In the genomic region with DNA sequence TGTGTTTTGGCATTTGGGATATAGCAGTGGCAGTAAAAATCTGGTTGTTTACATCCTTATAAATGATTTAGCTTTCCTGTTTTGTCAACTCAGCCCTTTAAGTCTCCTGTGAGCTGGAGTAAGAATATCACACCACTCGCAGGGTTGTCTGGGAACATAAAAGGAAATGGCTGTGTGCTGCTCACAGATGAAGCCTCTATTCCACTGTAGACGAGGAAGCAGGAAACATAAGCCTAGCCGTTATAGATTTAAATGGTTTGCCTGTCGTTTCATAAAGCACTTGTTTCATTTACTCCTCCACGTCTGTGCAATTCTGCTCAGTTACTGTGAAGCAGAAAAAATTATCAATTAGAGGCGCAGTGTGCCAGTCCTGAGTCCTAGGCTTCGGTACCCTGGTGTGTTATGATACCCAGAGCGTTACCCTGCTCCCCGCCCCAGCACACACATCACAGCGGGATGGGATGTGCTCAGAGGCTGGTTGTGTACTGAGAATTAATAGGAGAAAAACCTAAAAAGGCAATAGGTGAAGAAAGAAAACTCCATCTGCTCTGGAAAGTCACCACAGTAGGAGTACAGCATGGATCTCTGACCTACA, we compare ENCODE assay signal across 18 mouse cellular contexts. TPM values are rescaled to one million over a fixed set of nuclear protein-coding genes. Genes with fewer than 3 reads are reported as not detected.
DNase-seq lines count a peak whose midpoint lies in the region; ATAC-seq and TF ChIP-seq lines count a peak whose summit lies in the region.
"Had no signal": no experiment of that assay in that cellular context is flagged by ENCODE, and none has a peak within 500 bp of the region (broad histone marks: within the 10 kb centered on the region; RNA-seq: fewer than 3 reads in every experiment).

No protein-coding gene starts in this region.

- TF ChIP-seq POLR2A in kidney, adult 2 months (IDR thresholded peaks at IDR 0.05; ENCODE audit: low read depth, low read length) = no peak
- TF ChIP-seq POLR2A in thymus, adult 2 months (IDR thresholded peaks at IDR 0.05; ENCODE audit: control insufficient read depth, extremely low read depth, insufficient read depth, low read length, poor library complexity) = no peak

- H3K4me2 ChIP-seq in kidney, embryonic 15.5 days = no peak overlapping the region
- no peak overlapping the region for H3K4me2 ChIP-seq in neural tube, embryonic 12.5 days (replicated peaks)
- H3K4me2 ChIP-seq in hindbrain, postnatal 0 days (ENCODE audit: low read depth, low read length) = no peak overlapping the region
- H3K4me2 ChIP-seq: embryonic facial prominence, embryonic 15.5 days; stomach, embryonic 15.5 days had no signal

- 34% methylated on average over 10 of the region's 10 CpGs for WGBS in kidney, embryonic 15.5 days
- 50% methylated on average over 10 of the region's 10 CpGs for WGBS in kidney, adult 2 months
- 52% methylated on average over 10 of the region's 10 CpGs for WGBS in neural tube, embryonic 12.5 days
- 54% methylated on average over 10 of the region's 10 CpGs for WGBS in hindbrain, postnatal 0 days
- 57% methylated on average over 10 of the region's 10 CpGs for WGBS in thymus, adult 2 months

- no peaks in the 10 kb centered on the region for H3K27me3 ChIP-seq in kidney, embryonic 15.5 days
- no peaks in the 10 kb centered on the region for H3K27me3 ChIP-seq in kidney, adult 2 months (replicated peaks; ENCODE audit: control insufficient read depth, insufficient read depth, low read length)
- no peaks in the 10 kb centered on the region for H3K27me3 ChIP-seq in neural tube, embryonic 12.5 days (replicated peaks)
- no peaks in the 10 kb centered on the region for H3K27me3 ChIP-seq in hindbrain, postnatal 0 days (ENCODE audit: insufficient read depth, low read length)
- no peaks in the 10 kb centered on the region for H3K27me3 ChIP-seq in thymus, adult 2 months (ENCODE audit: control insufficient read depth, insufficient read depth, low read length)
- H3K27me3 ChIP-seq: embryonic facial prominence, embryonic 15.5 days; stomach, embryonic 15.5 days had no signal

- no peaks in the 10 kb centered on the region for H3K9me3 ChIP-seq in kidney, embryonic 15.5 days (replicated peaks)
- H3K9me3 ChIP-seq in neural tube, embryonic 12.5 days = no peaks in the 10 kb centered on the region
- H3K9me3 ChIP-seq in hindbrain, postnatal 0 days (ENCODE audit: low read length) = no peaks in the 10 kb centered on the region
- H3K9me3 ChIP-seq: embryonic facial prominence, embryonic 15.5 days; forebrain, embryonic 10.5 days; stomach, embryonic 15.5 days had no signal

- H3K9ac ChIP-seq in kidney, embryonic 15.5 days = no peak overlapping the region
- H3K9ac ChIP-seq in neural tube, embryonic 12.5 days = no peak overlapping the region
- no peak overlapping the region for H3K9ac ChIP-seq in hindbrain, postnatal 0 days (replicated peaks; ENCODE audit: low read length)
- H3K9ac ChIP-seq: embryonic facial prominence, embryonic 15.5 days; stomach, embryonic 15.5 days had no signal

- no peak for TF ChIP-seq CTCF in kidney, adult 2 months (conservative IDR thresholded peaks at IDR 0.05; ENCODE audit: insufficient read depth, insufficient read length, low read depth, low read length)
- no peak for TF ChIP-seq CTCF in hindbrain, postnatal 0 days (IDR thresholded peaks at IDR 0.05; ENCODE audit: low read depth)
- TF ChIP-seq CTCF in thymus, adult 2 months (IDR thresholded peaks at IDR 0.05; ENCODE audit: borderline replicate concordance, control insufficient read depth, extremely low read depth, insufficient read depth, low read length, poor library complexity) = no peak

- H3K4me3 ChIP-seq in kidney, embryonic 15.5 days (replicated peaks) = no peak overlapping the region
- H3K4me3 ChIP-seq in kidney, adult 2 months (ENCODE audit: insufficient read depth, low read depth, low read length) = no peak overlapping the region
- H3K4me3 ChIP-seq in neural tube, embryonic 12.5 days = no peak overlapping the region
- H3K4me3 ChIP-seq in hindbrain, postnatal 0 days (ENCODE audit: low read length) = no peak overlapping the region
- no peak overlapping the region for H3K4me3 ChIP-seq in thymus, adult 2 months (ENCODE audit: control insufficient read depth, insufficient read depth, low read length)
- H3K4me3 ChIP-seq: embryonic facial prominence, embryonic 15.5 days; forebrain, embryonic 10.5 days; stomach, embryonic 15.5 days had no signal

- DNase-seq in kidney, adult 2 months = no peak
- no peak for DNase-seq in neural tube, embryonic 10.5 days (ENCODE audit: extremely low spot score, low spot score)
- peak; percentile 6 for DNase-seq in hindbrain, postnatal 0 days (ENCODE audit: low spot score)
- DNase-seq in cerebellum, postnatal 36 days = no peak
- DNase-seq in thymus, adult 2 months = no peak
- DNase-seq: adrenal gland, postnatal 25 days; B cell, adult 2 months; cerebellum, adult 8-10 months; gastrocnemius, postnatal 25 days; kidney, adult 8-10 months; layer of hippocampus, adult 9-11 months; lung, adult 18-20 months; spleen, adult 18-20 months had no signal

- H3K4me1 ChIP-seq in kidney, embryonic 15.5 days = peaks cover 10% of the 10 kb centered on the region
- H3K4me1 ChIP-seq in kidney, adult 2 months (ENCODE audit: control insufficient read depth, insufficient read depth, low read length) = no peaks in the 10 kb centered on the region
- peaks cover 4% of the 10 kb centered on the region; the same call in 1 of the 2 replicates for H3K4me1 ChIP-seq in neural tube, embryonic 12.5 days
- H3K4me1 ChIP-seq in hindbrain, postnatal 0 days (ENCODE audit: insufficient read depth, low read length) = no peaks in the 10 kb centered on the region
- peaks cover 3% of the 10 kb centered on the region; the same call in 1 of the 2 replicates for H3K4me1 ChIP-seq in thymus, adult 2 months (replicated peaks; ENCODE audit: control insufficient read depth, insufficient read depth, low read length)
- H3K4me1 ChIP-seq: embryonic facial prominence, embryonic 15.5 days had no signal

- ATAC-seq in kidney, embryonic 15.5 days (replicated peaks; ENCODE audit: low FRiP score) = no peak
- ATAC-seq in neural tube, embryonic 12.5 days (ENCODE audit: low FRiP score, low read depth) = peak; percentile 50; the same call in 1 of the 2 replicates
- no peak for ATAC-seq in hindbrain, postnatal 0 days

- no peaks in the 10 kb centered on the region for H3K36me3 ChIP-seq in kidney, embryonic 15.5 days
- H3K36me3 ChIP-seq in kidney, adult 2 months (ENCODE audit: control insufficient read depth, insufficient read depth, low read length) = no peaks in the 10 kb centered on the region
- no peaks in the 10 kb centered on the region for H3K36me3 ChIP-seq in neural tube, embryonic 12.5 days
- no peaks in the 10 kb centered on the region for H3K36me3 ChIP-seq in hindbrain, postnatal 0 days (ENCODE audit: insufficient read depth, low read length)
- H3K36me3 ChIP-seq in thymus, adult 2 months (ENCODE audit: control insufficient read depth, insufficient read depth, low read length) = no peaks in the 10 kb centered on the region
- H3K36me3 ChIP-seq: embryonic facial prominence, embryonic 15.5 days; forebrain, embryonic 10.5 days; stomach, embryonic 15.5 days had no signal

- peak overlapping the region; percentile 39; the same call in 1 of the 2 replicates for H3K27ac ChIP-seq in kidney, embryonic 15.5 days
- H3K27ac ChIP-seq in kidney, adult 2 months (ENCODE audit: insufficient read depth, low read depth, low read length) = no peak overlapping the region
- H3K27ac ChIP-seq in neural tube, embryonic 12.5 days = no peak overlapping the region
- H3K27ac ChIP-seq in hindbrain, postnatal 0 days = no peak overlapping the region
- H3K27ac ChIP-seq in thymus, adult 2 months (ENCODE audit: control insufficient read depth, insufficient read depth, low read length) = no peak overlapping the region
- H3K27ac ChIP-seq: embryonic facial prominence, embryonic 15.5 days; forebrain, embryonic 10.5 days; stomach, embryonic 15.5 days had no signal

RNA-seq across cellular contexts. Expression of a gene that starts 17.8 kb away (rescaled TPM):
- polyA plus RNA-seq in kidney, embryonic 15.5 days (2015; fragmentation: Nextera tagmentation; extraction: Ambion mirVana) = 5.9 and 6.1 TPM in 2 replicates
- polyA plus RNA-seq in kidney, adult 2 months (2012; rRNA removed) = 4.4 and 4.9 TPM in 2 replicates
- polyA plus RNA-seq in neural tube, embryonic 12.5 days (2016; fragmentation: Nextera tagmentation; extraction: Ambion mirVana) = 6.7 and 6.9 TPM in 2 replicates
- 15.1 and 17.3 TPM in 2 replicates for total RNA-seq in hindbrain, postnatal 0 days (2014; rRNA removed)
- 3.2 and 4.1 TPM in 2 replicates for polyA plus RNA-seq in hindbrain, postnatal 0 days (2015; fragmentation: Nextera tagmentation; extraction: Ambion mirVana)
- polyA plus RNA-seq in thymus, adult 2 months (2012; rRNA removed) = 8.6 and 11.1 TPM in 2 replicates
